ENCODE assay signal across 16 mouse cellular contexts in the genomic region with DNA sequence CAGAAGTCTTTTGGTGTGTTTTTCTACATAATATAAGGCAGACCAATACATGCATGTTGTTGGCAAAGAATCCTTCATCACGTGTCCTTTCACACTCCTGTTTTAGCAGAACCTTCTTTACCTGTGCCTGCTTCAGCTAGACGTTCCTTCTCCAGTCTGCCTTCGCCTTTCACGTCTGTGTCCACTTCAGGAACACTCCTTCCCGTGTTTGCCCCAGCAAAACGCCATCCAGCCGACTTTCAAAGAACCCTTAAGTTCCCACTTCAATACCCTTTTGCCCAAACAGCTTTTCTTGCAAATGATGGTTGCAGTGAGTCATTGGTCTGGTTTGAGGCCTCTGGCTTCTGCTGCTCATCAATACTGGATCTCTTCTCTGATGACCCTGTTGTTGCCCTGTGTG.
"Had no signal": no experiment of that assay in that cellular context is flagged by ENCODE, and none has a peak within 500 bp of the region (broad histone marks: within the 10 kb centered on the region; RNA-seq: fewer than 3 reads in every experiment).

No protein-coding gene starts in this region.

- DNase-seq: retina, postnatal 1 day; right cerebral cortex, adult 18-20 months; right cerebral cortex, postnatal 14 days; right cerebral cortex, postnatal 25 days; right cerebral cortex, postnatal 4 days; spleen, adult 18-20 months; thymus, adult 18-20 months; thymus, adult 2 months; thymus, postnatal 14 days; thymus, postnatal 25 days; thymus, postnatal 36 days; thymus, postnatal 4 days had no signal

- H3K4me2 ChIP-seq: neural tube, embryonic 13.5 days; neural tube, embryonic 15.5 days; stomach, embryonic 15.5 days had no signal

- H3K9me3 ChIP-seq: neural tube, embryonic 13.5 days; neural tube, embryonic 15.5 days; stomach, embryonic 15.5 days had no signal

- H3K9ac ChIP-seq: neural tube, embryonic 13.5 days; neural tube, embryonic 15.5 days; stomach, embryonic 15.5 days had no signal

- H3K27ac ChIP-seq: neural tube, embryonic 13.5 days; neural tube, embryonic 15.5 days; stomach, embryonic 15.5 days; stomach, postnatal 0 days had no signal

- H3K27me3 ChIP-seq: neural tube, embryonic 13.5 days; neural tube, embryonic 15.5 days; stomach, embryonic 15.5 days had no signal

- H3K4me3 ChIP-seq: neural tube, embryonic 13.5 days; neural tube, embryonic 15.5 days; stomach, embryonic 15.5 days had no signal
